Mouse (Mus musculus): ENCODE measurements around the gene 2010111I01Rik.
"Not testable (repeated sequence)": the region's sequence is repeated elsewhere in the genome, so short reads cannot be mapped to it uniquely, and the experiment has no call there.

2010111I01Rik gene

GRCm38 (mm10) chr13:63345476-63346225 is 381.0 kb downstream of the 2010111I01Rik start:
- no peak for DNase-seq (ENCODE audit: low spot score)

GRCm38 (mm10) chr13:63347639-63348038 is 382.9 kb downstream of the 2010111I01Rik start:
- DNase-seq (ENCODE audit: low spot score): no peak

- no peak for DNase-seq (ENCODE audit: low spot score)
Observed at GRCm38 (mm10) chr13:63350076-63350475, 385.4 kb downstream of the 2010111I01Rik start.

- DNase-seq (ENCODE audit: low spot score): not testable (repeated sequence)
Observed at GRCm38 (mm10) chr13:63353312-63353711, 388.6 kb downstream of the 2010111I01Rik start.

GRCm38 (mm10) chr13:63356101-63356500 is 391.4 kb downstream of the 2010111I01Rik start:
- DNase-seq (ENCODE audit: low spot score): no peak

- peak; percentile 73 for DNase-seq (ENCODE audit: low spot score)
Observed at GRCm38 (mm10) chr13:63356558-63356957, 391.9 kb downstream of the 2010111I01Rik start.

- DNase-seq (ENCODE audit: low spot score): no peak
Observed at GRCm38 (mm10) chr13:63359393-63359792, 394.7 kb downstream of the 2010111I01Rik start.

GRCm38 (mm10) chr13:63360111-63360885 is 395.6 kb downstream of the 2010111I01Rik start:
- no peak for DNase-seq (ENCODE audit: low spot score)

GRCm38 (mm10) chr13:63361755-63362154 is 397.1 kb downstream of the 2010111I01Rik start:
- DNase-seq (ENCODE audit: low spot score): no peak

GRCm38 (mm10) chr13:63373460-63374166 is 408.9 kb downstream of the 2010111I01Rik start:
- no peak for DNase-seq (ENCODE audit: low spot score)
